Mouse (Mus musculus) ES-Bruce4 (cell line): ENCODE measurements around the gene Fam24a.

ENCODE experiments used
- CTCF ChIP-seq: IDR thresholded peaks from one replicate; pipeline ENCODE4 v1.8.1; 2011; ENCODE audit warnings: low read depth, low read length
- POLR2A ChIP-seq: IDR thresholded peaks from one replicate; pipeline ENCODE4 v1.8.1; 2011; ENCODE audit warnings: low read length; ENCODE audit not compliant: insufficient read depth

DNA sequence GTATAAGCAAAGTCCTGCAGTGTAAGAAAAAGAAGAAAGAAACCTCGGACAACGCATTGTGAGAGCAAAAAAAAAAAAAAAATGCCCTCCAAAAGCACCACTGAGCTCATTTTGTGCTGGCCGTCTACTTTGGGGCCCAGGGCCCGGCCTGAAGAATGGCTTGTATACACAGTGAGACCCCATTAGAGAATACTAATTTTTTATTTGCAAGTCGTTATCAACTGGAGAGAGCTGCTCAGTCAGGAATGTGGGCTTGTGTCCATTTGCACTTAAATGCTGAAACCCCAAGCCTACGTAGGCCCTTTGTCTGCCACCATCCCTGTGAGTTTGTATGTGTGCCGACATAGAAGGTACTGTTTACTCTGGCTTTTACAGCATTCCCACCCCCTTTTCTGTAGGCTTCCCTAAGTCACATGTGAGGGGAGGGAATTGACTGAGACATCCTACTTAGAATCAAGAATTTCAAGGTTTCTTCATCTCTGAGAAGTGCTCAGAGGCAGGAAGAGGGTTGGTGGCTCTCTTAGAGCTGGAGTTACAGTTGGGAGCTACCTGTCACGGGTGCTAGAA, 3.9 kb downstream of the Fam24a start:
- TF ChIP-seq CTCF: no peak
- TF ChIP-seq POLR2A: no peak
